Mouse (Mus musculus) lung, postnatal 0 days (tissue): ENCODE results near the gene Pidd1. TPM values are rescaled to one million over a fixed set of nuclear protein-coding genes. Genes with fewer than 3 reads are reported as not detected.
A peak's percentile ranks its signal among the peaks of the same experiment; 100 is the strongest.

ENCODE experiments used
- ATAC-seq: fragments of 200-750 bp; cut with Nextera tagmentation; 2 replicates; pipeline ENCODE4 v1.8.0; 2017; ENCODE audit warnings: moderate library complexity
- DNase-seq: peaks from one replicate; pipeline ENCODE4 v3.0.0-alpha.2; 2016; ENCODE audit warnings: low spot score
- H3K27ac ChIP-seq: fragments of 300-500 bp; sonication (generic); 2 replicates; pipeline ENCODE4 v1.5.1; 2014; ENCODE audit warnings: antibody characterized with exemption, mild to moderate bottlenecking, low read length, mixed read lengths
- H3K27me3 ChIP-seq: fragments of 300-500 bp; sonication (generic); replicated peaks from 2 replicates; pipeline ENCODE4 v1.6.1; 2014; ENCODE audit warnings: low read length, mixed read lengths; ENCODE audit not compliant: insufficient read depth
- H3K36me3 ChIP-seq: fragments of 300-500 bp; sonication (generic); 2 replicates; pipeline ENCODE4 v1.6.1; 2014; ENCODE audit warnings: low read length, mixed read lengths; ENCODE audit not compliant: insufficient read depth
- H3K4me1 ChIP-seq: fragments of 300-500 bp; sonication (generic); 2 replicates; pipeline ENCODE4 v1.6.1; 2014; ENCODE audit warnings: antibody characterized with exemption, low read depth, low read length, mixed read lengths; ENCODE audit not compliant: insufficient read depth
- H3K4me2 ChIP-seq: fragments of 300-500 bp; sonication (generic); replicated peaks from 2 replicates; pipeline ENCODE4 v1.6.1; 2014; ENCODE audit warnings: low read depth, mild to moderate bottlenecking, low read length, moderate library complexity, mixed read lengths
- H3K4me3 ChIP-seq: fragments of 300-500 bp; sonication (generic); 2 replicates; pipeline ENCODE4 v1.5.1; 2014; ENCODE audit warnings: low read depth, low read length
- H3K9ac ChIP-seq: fragments of 300-500 bp; sonication (generic); replicated peaks from 2 replicates; pipeline ENCODE4 v1.6.1; 2014; ENCODE audit warnings: low read depth, mild to moderate bottlenecking
- H3K9me3 ChIP-seq: fragments of 300-500 bp; sonication (generic); 2 replicates; pipeline ENCODE4 v1.6.1; 2016; ENCODE audit warnings: low read length, mixed read lengths
- CTCF ChIP-seq: IDR thresholded peaks from 2 replicates; pipeline ENCODE4 v1.5.1; 2016; ENCODE audit warnings: antibody characterized with exemption, mild to moderate bottlenecking
- EP300 ChIP-seq: IDR thresholded peaks from 2 replicates; pipeline ENCODE4 v1.6.1; 2016; ENCODE audit warnings: antibody characterized with exemption, mild to moderate bottlenecking, control low read depth
- WGBS: fragments of 180-500 bp; shearing (Covaris S2); extraction: QIAGEN DNeasy Blood & Tissue Kit; methylation state at CpG from one replicate; pipeline ENCODE4 v1.1.7; 2014; 5-methylcytosine and 5-hydroxymethylcytosine counted together
- polyA plus RNA-seq: library from polyadenylated mRNA; unstranded; fragments of >200 nt; fragmentation: Nextera tagmentation; extraction: Ambion mirVana; gene quantifications from 2 replicates; pipeline ENCODE4 v1.2.1, GENCODE M21; 2015

The Pidd1 gene
- polyA plus RNA-seq, 1 experiment from 2014 or later = 1.8 TPM

DNA sequence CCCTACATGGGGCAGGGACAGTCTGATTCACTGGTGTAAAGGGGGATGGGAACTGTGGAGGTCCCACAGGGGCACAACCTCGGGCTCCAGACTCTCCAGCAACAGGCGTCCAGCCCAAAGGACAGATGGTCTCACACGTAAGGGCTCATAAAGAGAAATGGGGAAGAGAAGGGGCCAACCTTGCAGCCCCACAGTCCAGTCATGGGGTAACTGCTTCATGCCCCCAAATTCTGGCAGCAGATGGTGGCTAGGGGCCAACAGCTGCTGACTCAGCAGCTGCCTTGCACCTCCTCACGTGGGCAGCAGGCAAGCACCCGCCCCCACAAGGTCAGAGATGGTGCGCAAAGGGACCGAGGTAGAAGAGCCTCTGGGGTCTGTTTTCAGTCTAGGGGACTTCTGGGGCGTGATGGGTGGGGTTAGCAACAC lies 11.6 kb downstream of the Pidd1 start:
- Histone ChIP-seq H3K4me1 (peaks cover 16% of the 10 kb centered on the region), H3K9me3 (no peaks in the 10 kb centered on the region)
- WGBS = 77% methylated on average over 8 of the region's 8 CpGs

DNA sequence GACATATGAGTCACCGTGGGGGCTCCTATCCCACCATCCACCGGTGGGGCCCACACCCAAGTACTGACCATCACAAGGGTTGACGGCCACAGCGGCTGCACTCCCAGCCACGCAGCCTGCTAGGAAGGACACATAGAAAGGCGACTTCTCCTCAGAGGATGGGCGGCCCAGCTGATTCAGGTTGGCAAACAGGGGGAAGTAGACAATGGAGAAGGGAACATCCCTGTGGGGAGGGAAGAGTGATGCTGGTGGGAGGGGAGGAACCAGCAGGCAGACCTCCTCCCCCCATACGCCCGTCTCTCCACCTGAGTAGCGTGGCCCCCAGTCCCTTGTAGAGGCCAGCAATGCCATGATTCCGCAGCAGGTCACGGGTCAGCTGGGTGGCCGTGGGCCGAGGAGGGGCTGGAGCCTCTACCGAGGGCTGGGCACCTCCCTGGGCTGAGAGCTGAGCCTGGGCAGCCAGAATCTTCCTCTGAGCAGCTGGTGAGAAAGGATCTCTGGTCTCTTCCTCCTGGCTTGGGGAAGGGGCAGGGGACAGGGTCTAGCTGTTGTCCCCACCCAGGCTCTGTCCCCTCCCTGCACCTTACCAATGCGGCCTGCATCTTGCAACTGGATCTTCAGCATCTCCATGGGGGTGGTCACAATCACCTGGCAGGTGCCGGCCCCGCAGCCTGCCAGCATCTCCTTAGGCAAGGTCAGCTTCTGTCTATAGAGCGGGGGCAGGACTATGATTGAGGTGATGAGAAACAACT lies 12.2 kb downstream of the Pidd1 start:
- ATAC-seq = no peak

More for the DNA sequence above, 11.6 kb downstream of the Pidd1 start:
- no peak for ATAC-seq
- Histone ChIP-seq H3K4me3 (no peak overlapping the region), H3K9ac (no peak overlapping the region), H3K4me2 (no peak overlapping the region), H3K27ac (no peak overlapping the region), H3K36me3 (no peaks in the 10 kb centered on the region; the same call in 1 of the 2 replicates), H3K27me3 (no peaks in the 10 kb centered on the region)
- no peak for DNase-seq
- no peak for TF ChIP-seq CTCF
- TF ChIP-seq EP300 = no peak

DNA sequence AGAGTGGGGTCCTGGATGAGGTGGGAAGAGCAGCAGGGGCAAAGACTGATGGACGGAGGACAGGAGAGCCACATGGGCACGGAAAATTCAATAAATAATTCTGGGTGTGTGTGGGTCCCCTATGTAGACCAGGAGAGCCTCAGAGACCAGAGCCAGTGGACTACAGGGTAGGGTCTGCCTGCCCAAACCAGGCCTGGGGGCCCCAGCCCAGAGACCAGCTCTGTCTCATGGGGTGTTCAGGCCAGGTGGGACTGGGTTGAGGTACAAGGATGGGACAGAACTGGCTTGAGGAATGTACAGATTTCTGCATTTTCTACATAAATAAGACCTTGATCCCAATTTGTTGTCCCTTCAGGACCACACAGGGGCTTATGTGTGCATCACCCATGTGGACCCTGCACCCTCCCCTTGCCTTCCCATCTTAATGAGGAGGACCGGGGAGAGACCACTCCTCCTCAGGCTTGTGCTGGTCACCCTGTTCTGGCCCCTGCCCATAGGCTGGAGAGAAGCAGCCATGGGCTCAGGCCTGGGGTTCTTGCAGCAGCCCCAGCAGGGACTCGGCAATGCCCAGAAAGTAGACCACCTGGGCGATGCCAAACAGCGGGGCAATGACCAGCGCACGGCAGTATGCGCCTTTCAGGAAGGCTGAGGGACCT lies 13.1 kb downstream of the Pidd1 start:
- Histone ChIP-seq H3K27ac (no peak overlapping the region), H3K9ac (no peak overlapping the region), H3K9me3 (no peaks in the 10 kb centered on the region), H3K4me1 (peaks cover 11% of the 10 kb centered on the region), H3K4me2 (no peak overlapping the region), H3K36me3 (no peaks in the 10 kb centered on the region; the same call in 1 of the 2 replicates), H3K27me3 (no peaks in the 10 kb centered on the region), H3K4me3 (no peak overlapping the region)
- ATAC-seq (no peak), DNase-seq (no peak)
- TF ChIP-seq EP300 (no peak), CTCF (no peak)
- WGBS = 96% methylated on average over 9 of the region's 9 CpGs

More for the DNA sequence above, 12.2 kb downstream of the Pidd1 start:
- Histone ChIP-seq H3K27ac (no peak overlapping the region), H3K4me1 (peaks cover 12% of the 10 kb centered on the region), H3K4me3 (no peak overlapping the region), H3K27me3 (no peaks in the 10 kb centered on the region), H3K9me3 (no peaks in the 10 kb centered on the region), H3K9ac (no peak overlapping the region), H3K36me3 (no peaks in the 10 kb centered on the region; the same call in 1 of the 2 replicates), H3K4me2 (no peak overlapping the region)
- WGBS = 90% methylated on average over 19 of the region's 19 CpGs
- DNase-seq = no peak
- TF ChIP-seq EP300 (no peak), CTCF (no peak)

DNA sequence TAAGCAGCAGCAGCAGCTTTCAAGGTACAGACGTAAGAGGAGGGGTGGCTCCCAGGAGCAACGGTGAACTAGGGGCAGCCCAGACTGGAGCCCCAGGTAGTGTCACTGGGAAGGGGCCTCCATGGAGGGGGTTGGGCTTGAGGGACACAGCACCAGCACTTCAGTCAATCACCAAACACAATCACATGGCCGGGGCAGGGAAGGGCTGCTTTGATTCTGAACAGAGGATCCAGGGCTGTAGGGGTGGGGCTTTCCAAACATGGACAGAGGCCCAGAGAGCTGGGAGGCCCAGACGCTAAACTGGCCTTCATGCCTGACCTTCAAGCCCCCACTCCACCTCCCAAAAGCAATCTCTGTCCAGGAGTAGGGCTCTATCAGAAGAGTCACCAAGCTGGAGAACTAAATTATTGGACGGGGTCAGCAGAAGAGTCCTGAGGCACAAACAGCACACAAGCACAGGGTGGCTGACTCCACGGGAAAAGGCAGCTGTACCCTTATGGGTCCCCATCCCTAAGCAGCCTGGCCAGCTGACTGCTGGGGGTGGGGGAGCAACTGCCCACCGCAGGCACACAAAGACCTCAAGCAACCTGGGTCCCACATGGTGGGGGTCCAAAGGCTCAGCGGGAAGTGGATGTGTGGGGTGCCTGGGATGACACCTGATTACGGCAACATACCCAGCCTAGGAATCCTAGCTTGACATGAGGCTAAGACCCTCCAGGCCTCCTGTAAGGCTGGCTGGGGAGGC lies 13.8 kb downstream of the Pidd1 start:
- H3K4me3 ChIP-seq = no peak overlapping the region
- no peak overlapping the region for H3K9ac ChIP-seq
- no peaks in the 10 kb centered on the region for H3K27me3 ChIP-seq
- peaks cover 8% of the 10 kb centered on the region for H3K4me1 ChIP-seq
- no peaks in the 10 kb centered on the region for H3K9me3 ChIP-seq
- 60% methylated on average over 9 of the region's 9 CpGs for WGBS
- DNase-seq = no peak
- TF ChIP-seq EP300 (no peak), CTCF (no peak)
- ATAC-seq = no peak
- no peaks in the 10 kb centered on the region; the same call in 1 of the 2 replicates for H3K36me3 ChIP-seq
- no peak overlapping the region for H3K4me2 ChIP-seq
- no peak overlapping the region for H3K27ac ChIP-seq

DNA sequence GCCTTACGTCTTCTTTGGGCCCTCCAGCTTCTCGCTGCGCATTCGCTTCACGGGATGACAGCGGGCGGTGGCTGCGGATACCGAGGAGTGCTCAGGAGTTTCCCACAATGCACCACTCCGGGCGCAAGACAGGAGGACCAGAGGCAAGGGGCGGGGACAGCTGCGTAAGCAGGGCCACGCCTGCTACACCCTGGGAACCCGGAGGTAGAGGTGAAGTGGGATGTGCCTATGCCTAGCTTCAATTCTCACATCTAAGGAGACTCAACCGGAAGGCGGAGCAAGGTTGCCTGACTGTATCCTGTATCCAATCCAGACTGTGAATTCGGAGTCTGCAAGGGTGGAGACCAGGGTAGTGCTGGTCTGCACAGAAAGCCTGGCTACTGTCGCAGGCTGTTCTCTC lies 14.5 kb downstream of the Pidd1 start, which contains the start of gene Cend1:
Gene Cend1 (minus strand): TSS at position 182 of the 400 bp plus-strand sequence.
- no peak within 1 kb of the TSS for H3K9ac ChIP-seq
- H3K27me3 ChIP-seq = no peaks in the 10 kb centered on the region
- ATAC-seq (peak; percentile 43), DNase-seq (peak; percentile 26)
- 6% methylated on average over 19 of the region's 19 CpGs for WGBS
- H3K27ac ChIP-seq = no peak within 1 kb of the TSS
- no peak within 1 kb of the TSS for H3K4me3 ChIP-seq
- no peaks in the 10 kb centered on the region for H3K9me3 ChIP-seq
- no peaks in the 10 kb centered on the region; the same call in 1 of the 2 replicates for H3K36me3 ChIP-seq
- TF ChIP-seq EP300 (no peak), CTCF (no peak)
- peaks cover 2% of the 10 kb centered on the region for H3K4me1 ChIP-seq
- H3K4me2 ChIP-seq = no peak within 1 kb of the TSS

DNA sequence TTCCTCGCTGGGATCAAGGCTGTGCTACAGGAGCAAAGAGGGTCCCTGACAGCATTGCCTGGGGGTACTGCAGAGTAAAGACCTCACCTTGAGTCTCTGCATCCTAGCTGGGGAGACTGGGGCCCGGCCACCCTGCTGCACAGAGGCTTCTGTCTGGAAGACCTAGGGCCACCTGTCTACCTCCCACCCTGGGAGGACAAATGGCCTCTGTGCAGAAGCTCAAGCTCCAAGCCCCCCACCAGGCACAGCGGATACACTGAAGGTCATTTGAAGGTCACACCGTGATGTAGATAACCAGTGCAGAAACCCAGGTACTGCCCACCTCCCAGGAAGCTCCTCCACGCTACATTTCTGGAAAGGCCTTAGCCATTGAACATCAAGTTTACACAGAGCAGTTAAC lies 15.1 kb downstream of the Pidd1 start:
- Histone ChIP-seq H3K9me3 (no peaks in the 10 kb centered on the region), H3K9ac (no peak overlapping the region), H3K27me3 (no peaks in the 10 kb centered on the region), H3K4me2 (no peak overlapping the region), H3K4me3 (no peak overlapping the region), H3K4me1 (no peaks in the 10 kb centered on the region), H3K36me3 (no peaks in the 10 kb centered on the region; the same call in 1 of the 2 replicates), H3K27ac (no peak overlapping the region)
- DNase-seq (no peak), ATAC-seq (no peak)
- 70% methylated on average over 4 of the region's 5 CpGs for WGBS
- TF ChIP-seq CTCF = no peak
- TF ChIP-seq EP300 = no peak
